Mouse (Mus musculus) testis, adult 2 months (tissue): ENCODE data around the gene Noa1. TPM values are rescaled to one million over a fixed set of nuclear protein-coding genes. Genes with fewer than 3 reads are reported as not detected.

Experiments used
- H3K27ac ChIP-seq: fragments of 200-500 bp; 2 replicates; pipeline ENCODE4 v1.5.1; 2012; ENCODE audit warnings: low read depth, low read length; ENCODE audit not compliant: control insufficient read depth, insufficient read depth
- H3K27me3 ChIP-seq: fragments of 200-500 bp; 2 replicates; pipeline ENCODE4 v1.6.1; 2012; ENCODE audit warnings: mild to moderate bottlenecking, low read length, moderate library complexity; ENCODE audit not compliant: control insufficient read depth, insufficient read depth
- H3K36me3 ChIP-seq: fragments of 200-500 bp; 2 replicates; pipeline ENCODE4 v1.6.1; 2012; ENCODE audit warnings: mild to moderate bottlenecking, low read length; ENCODE audit not compliant: control insufficient read depth, insufficient read depth
- H3K4me1 ChIP-seq: fragments of 200-500 bp; 2 replicates; pipeline ENCODE4 v1.6.1; 2012; ENCODE audit warnings: low read length; ENCODE audit not compliant: control insufficient read depth, insufficient read depth
- H3K4me3 ChIP-seq: fragments of 200-500 bp; 2 replicates; pipeline ENCODE4 v1.5.1; 2012; ENCODE audit warnings: low read depth, mild to moderate bottlenecking, low read length, moderate library complexity, mixed read lengths; ENCODE audit not compliant: control insufficient read depth
- CTCF ChIP-seq: fragments of 200-500 bp; IDR thresholded peaks from 2 replicates; pipeline ENCODE4 v1.5.1; 2012; ENCODE audit warnings: low read depth, mild to moderate bottlenecking, inconsistent platforms, low read length, moderate library complexity; ENCODE audit not compliant: control insufficient read depth, insufficient read depth, insufficient replicate concordance
- POLR2A ChIP-seq: fragments of 200-500 bp; IDR thresholded peaks from 2 replicates; pipeline ENCODE4 v1.6.1; 2012; ENCODE audit warnings: low read depth, mild to moderate bottlenecking, inconsistent platforms, low read length, moderate library complexity; ENCODE audit not compliant: control insufficient read depth
- polyA plus RNA-seq: library from polyadenylated mRNA; depleted of rRNA; stranded (reverse); fragments of >200 nt; gene quantifications from 2 replicates; pipeline ENCODE4 v1.2.3, GENCODE M21; 2012; rRNA removed

Noa1 gene
- polyA plus RNA-seq, 1 experiment: 5.1 TPM

- no peaks in the 10 kb centered on the region for H3K36me3 ChIP-seq
- TF ChIP-seq CTCF: no peak
- TF ChIP-seq POLR2A: no peak
- H3K4me3 ChIP-seq: no peak overlapping the region
- no peaks in the 10 kb centered on the region for H3K27me3 ChIP-seq
- no peaks in the 10 kb centered on the region for H3K4me1 ChIP-seq
- no peak overlapping the region for H3K27ac ChIP-seq
Observed at GRCm38 (mm10) chr5:77253154-77253553, 56.7 kb downstream of the Noa1 start.

- Histone ChIP-seq H3K27me3 (no peaks in the 10 kb centered on the region), H3K4me1 (no peaks in the 10 kb centered on the region), H3K4me3 (no peak overlapping the region), H3K36me3 (no peaks in the 10 kb centered on the region), H3K27ac (no peak overlapping the region)
- TF ChIP-seq POLR2A (no peak), CTCF (no peak)
Observed at GRCm38 (mm10) chr5:77252115-77252827, 57.6 kb downstream of the Noa1 start.

GRCm38 (mm10) chr5:77251656-77252055 lies 58.2 kb downstream of the Noa1 start:
- Histone ChIP-seq H3K36me3 (no peaks in the 10 kb centered on the region), H3K27me3 (no peaks in the 10 kb centered on the region), H3K27ac (no peak overlapping the region), H3K4me3 (no peak overlapping the region), H3K4me1 (no peaks in the 10 kb centered on the region)
- no peak for TF ChIP-seq CTCF
- no peak for TF ChIP-seq POLR2A

GRCm38 (mm10) chr5:77250083-77250482 lies 59.8 kb downstream of the Noa1 start:
- TF ChIP-seq POLR2A (no peak), CTCF (no peak)
- Histone ChIP-seq H3K27ac (no peak overlapping the region), H3K27me3 (no peaks in the 10 kb centered on the region), H3K4me3 (no peak overlapping the region), H3K36me3 (no peaks in the 10 kb centered on the region), H3K4me1 (no peaks in the 10 kb centered on the region)

GRCm38 (mm10) chr5:77245787-77246671 lies 63.9 kb downstream of the Noa1 start:
- no peaks in the 10 kb centered on the region for H3K4me1 ChIP-seq
- TF ChIP-seq POLR2A (no peak), CTCF (no peak)
- peak overlapping the region; percentile 47 for H3K4me3 ChIP-seq
- H3K27me3 ChIP-seq: no peaks in the 10 kb centered on the region
- no peak overlapping the region for H3K27ac ChIP-seq
- no peaks in the 10 kb centered on the region for H3K36me3 ChIP-seq

- Histone ChIP-seq H3K4me1 (no peaks in the 10 kb centered on the region), H3K27ac (no peak overlapping the region), H3K36me3 (no peaks in the 10 kb centered on the region), H3K4me3 (peak overlapping the region; percentile 47), H3K27me3 (no peaks in the 10 kb centered on the region)
- TF ChIP-seq POLR2A (no peak), CTCF (no peak)
Observed at GRCm38 (mm10) chr5:77245463-77245786, 64.5 kb downstream of the Noa1 start.

- H3K4me1 ChIP-seq: no peaks in the 10 kb centered on the region
- no peak overlapping the region for H3K27ac ChIP-seq
- H3K4me3 ChIP-seq: no peak overlapping the region
- no peaks in the 10 kb centered on the region for H3K36me3 ChIP-seq
- TF ChIP-seq POLR2A (no peak), CTCF (no peak)
- no peaks in the 10 kb centered on the region for H3K27me3 ChIP-seq
Observed at GRCm38 (mm10) chr5:77244331-77244987, 65.4 kb downstream of the Noa1 start.

Other genes with a start within 250 kb of the Noa1 start
- 13.7 and 16.0 TPM in 2 replicates for gene Hopx, start 195.0 kb downstream of the Noa1 start, polyA plus RNA-seq
- gene Spink2, start 98.6 kb downstream of the Noa1 start, polyA plus RNA-seq: 1,806 and 1,967 TPM in 2 replicates
- gene Rest, start 44.6 kb downstream of the Noa1 start, polyA plus RNA-seq: 3.8 and 4.2 TPM in 2 replicates
- gene Polr2b, start 63 bp upstream of the Noa1 start, polyA plus RNA-seq: 12.9 and 21.8 TPM in 2 replicates
- 94.8 and 143 TPM in 2 replicates for gene Igfbp7, start 98.0 kb upstream of the Noa1 start, polyA plus RNA-seq